Mouse (Mus musculus) erythroblast, embryonic 14.5 days (primary cell): ENCODE measurements at regions not wholly inside any gene's neighbourhood (a gene's known extent, or its start where the extent isn't known, plus 50 kb on each side); places are given as distances from the start of the nearest gene placed in this dataset.

Source experiments
- H3K27me3 ChIP-seq: 2 replicates; pipeline ENCODE4 v1.6.1; 2012; ENCODE audit warnings: inconsistent platforms; ENCODE audit not compliant: control insufficient read depth
- H3K36me3 ChIP-seq: 2 replicates; pipeline ENCODE4 v1.6.1; 2012; ENCODE audit warnings: mild to moderate bottlenecking, inconsistent platforms; ENCODE audit not compliant: control insufficient read depth
- H3K4me1 ChIP-seq: 2 replicates; pipeline ENCODE4 v1.6.1; 2012; ENCODE audit warnings: inconsistent platforms; ENCODE audit not compliant: control insufficient read depth
- H3K4me3 ChIP-seq: replicated peaks from 2 replicates; pipeline ENCODE3; 2012; ENCODE audit warnings: moderate library complexity, mild to moderate bottlenecking, inconsistent platforms
- H3K9me3 ChIP-seq: 2 replicates; pipeline ENCODE4 v1.6.1; 2012; ENCODE audit warnings: low read length, inconsistent platforms, mixed read lengths; ENCODE audit not compliant: control insufficient read depth
- GATA1 ChIP-seq: IDR thresholded peaks from 2 replicates; pipeline ENCODE4 v1.6.1; 2012; ENCODE audit warnings: low read length, inconsistent platforms, mixed read lengths
- TAL1 ChIP-seq: IDR thresholded peaks from 3 replicates; pipeline ENCODE4 v1.6.1; 2012; ENCODE audit warnings: low read length, inconsistent platforms, mixed read lengths

GRCm38 (mm10) chr15:63675491-63676036 lies 169.4 kb downstream of the Gsdmc2 start:
- Histone ChIP-seq H3K4me3 (no peak overlapping the region), H3K27me3 (no peaks in the 10 kb centered on the region), H3K4me1 (no peaks in the 10 kb centered on the region; the same call in 1 of the 2 replicates), H3K36me3 (no peaks in the 10 kb centered on the region), H3K9me3 (peaks cover 4% of the 10 kb centered on the region)
- no peak for TF ChIP-seq TAL1
- TF ChIP-seq GATA1: no peak

GRCm38 (mm10) chr15:63674404-63674803 lies 170.6 kb downstream of the Gsdmc2 start:
- H3K27me3 ChIP-seq: no peaks in the 10 kb centered on the region
- H3K36me3 ChIP-seq: no peaks in the 10 kb centered on the region
- H3K4me1 ChIP-seq: no peaks in the 10 kb centered on the region; the same call in 1 of the 2 replicates
- H3K9me3 ChIP-seq: peaks cover 4% of the 10 kb centered on the region
- TF ChIP-seq TAL1 (no peak), GATA1 (no peak)
- no peak overlapping the region for H3K4me3 ChIP-seq

DNA sequence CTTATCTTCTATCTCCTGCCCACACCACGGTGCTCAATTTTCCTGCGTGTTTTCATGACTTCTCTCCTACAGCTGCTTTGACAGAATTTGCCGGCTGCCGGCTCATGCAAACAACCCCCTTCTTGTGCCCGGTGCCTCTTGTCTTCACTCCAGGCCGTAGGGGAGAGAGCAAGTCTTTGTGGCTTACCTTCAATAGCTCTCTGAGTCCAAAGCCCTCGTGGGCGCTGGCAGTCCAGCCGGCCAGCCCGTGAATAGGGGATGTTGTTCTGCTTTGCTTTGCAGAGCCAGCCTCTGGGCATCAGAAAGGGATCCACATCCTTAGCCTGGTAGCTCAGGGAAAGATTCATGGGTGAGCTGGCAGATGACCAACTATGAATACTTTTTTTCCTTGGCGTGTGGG lies 173.9 kb downstream of the Gsdmc2 start:
- Histone ChIP-seq H3K9me3 (peaks cover 4% of the 10 kb centered on the region), H3K4me3 (no peak overlapping the region), H3K27me3 (no peaks in the 10 kb centered on the region), H3K4me1 (no peaks in the 10 kb centered on the region), H3K36me3 (no peaks in the 10 kb centered on the region)
- TF ChIP-seq GATA1 (no peak), TAL1 (no peak)

- H3K36me3 ChIP-seq: no peaks in the 10 kb centered on the region
- H3K4me1 ChIP-seq: no peaks in the 10 kb centered on the region
- TF ChIP-seq GATA1: no peak
- no peak for TF ChIP-seq TAL1
- H3K9me3 ChIP-seq: peaks cover 4% of the 10 kb centered on the region
- H3K4me3 ChIP-seq: no peak overlapping the region
- no peaks in the 10 kb centered on the region for H3K27me3 ChIP-seq
Observed at GRCm38 (mm10) chr15:63670561-63670960, 174.4 kb downstream of the Gsdmc2 start.

- Histone ChIP-seq H3K27me3 (no peaks in the 10 kb centered on the region), H3K4me3 (no peak overlapping the region), H3K36me3 (no peaks in the 10 kb centered on the region), H3K4me1 (no peaks in the 10 kb centered on the region), H3K9me3 (no peaks in the 10 kb centered on the region)
- TF ChIP-seq TAL1 (no peak), GATA1 (no peak)
Observed at GRCm38 (mm10) chr15:63667536-63667935, 177.4 kb downstream of the Gsdmc2 start.

DNA sequence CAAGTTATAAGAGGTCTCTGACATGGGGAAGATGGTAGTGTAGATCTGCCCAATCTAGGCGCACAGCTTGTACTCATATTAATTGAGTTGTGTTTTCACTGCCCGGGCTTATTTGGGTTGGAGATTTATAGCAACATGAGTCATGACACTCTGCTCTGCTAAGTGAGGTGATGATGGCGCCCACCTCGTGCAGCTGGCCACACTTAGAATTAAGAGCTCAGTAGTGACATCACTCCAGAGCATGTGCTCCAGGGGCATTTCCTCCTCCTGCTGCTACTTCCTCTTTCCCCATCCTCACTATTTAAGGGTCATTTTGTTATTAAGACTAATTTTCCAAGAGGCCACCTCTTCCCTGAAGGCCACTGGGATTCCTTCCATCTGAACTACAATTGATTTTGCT lies 179.5 kb downstream of the Gsdmc2 start:
- H3K9me3 ChIP-seq: no peaks in the 10 kb centered on the region
- TF ChIP-seq TAL1 (no peak), GATA1 (no peak)
- no peak overlapping the region for H3K4me3 ChIP-seq
- H3K4me1 ChIP-seq: no peaks in the 10 kb centered on the region
- H3K27me3 ChIP-seq: no peaks in the 10 kb centered on the region
- no peaks in the 10 kb centered on the region for H3K36me3 ChIP-seq

DNA sequence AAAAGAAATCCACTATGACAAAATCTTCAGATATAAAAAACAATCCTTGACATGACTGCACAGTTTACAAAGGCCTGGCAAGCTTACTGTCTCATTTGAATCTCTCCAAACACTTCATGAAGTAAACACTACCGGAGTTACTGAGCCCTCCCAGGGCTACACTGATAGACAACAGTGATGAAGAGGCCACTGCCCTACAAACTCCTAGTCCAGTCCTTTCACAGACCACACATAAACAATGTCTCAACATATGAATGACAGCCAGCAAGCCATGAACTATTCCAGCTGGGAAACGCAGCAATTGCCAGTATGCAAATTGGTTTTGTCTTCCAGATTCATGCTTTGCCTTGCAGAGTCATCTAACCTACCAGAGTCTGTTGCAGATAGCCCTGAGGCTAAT lies 180.1 kb downstream of the Gsdmc2 start:
- Histone ChIP-seq H3K4me3 (no peak overlapping the region), H3K27me3 (no peaks in the 10 kb centered on the region), H3K9me3 (no peaks in the 10 kb centered on the region), H3K36me3 (no peaks in the 10 kb centered on the region), H3K4me1 (no peaks in the 10 kb centered on the region)
- no peak for TF ChIP-seq TAL1
- TF ChIP-seq GATA1: no peak

DNA sequence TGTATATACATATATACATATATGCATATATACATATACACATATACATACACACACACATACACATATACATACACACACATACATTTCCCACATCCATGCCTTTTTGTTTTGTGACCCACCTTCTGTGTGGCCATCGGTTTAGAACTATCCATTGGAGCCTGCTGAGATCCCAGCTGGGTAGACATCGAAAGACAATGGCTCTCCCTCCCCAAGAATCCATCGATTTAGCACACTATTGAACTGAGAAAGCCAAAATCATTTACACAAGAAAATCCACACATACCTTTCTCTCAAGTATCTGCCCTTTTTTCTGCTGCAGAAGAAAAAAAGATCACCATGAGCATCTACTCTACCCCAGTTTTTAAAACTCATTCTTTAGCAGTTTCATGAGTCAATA lies 182.8 kb downstream of the Gsdmc2 start:
- TF ChIP-seq TAL1: no peak
- no peak for TF ChIP-seq GATA1
- Histone ChIP-seq H3K27me3 (no peaks in the 10 kb centered on the region), H3K9me3 (no peaks in the 10 kb centered on the region), H3K4me1 (no peaks in the 10 kb centered on the region; the same call in 1 of the 2 replicates), H3K4me3 (no peak overlapping the region), H3K36me3 (no peaks in the 10 kb centered on the region)

DNA sequence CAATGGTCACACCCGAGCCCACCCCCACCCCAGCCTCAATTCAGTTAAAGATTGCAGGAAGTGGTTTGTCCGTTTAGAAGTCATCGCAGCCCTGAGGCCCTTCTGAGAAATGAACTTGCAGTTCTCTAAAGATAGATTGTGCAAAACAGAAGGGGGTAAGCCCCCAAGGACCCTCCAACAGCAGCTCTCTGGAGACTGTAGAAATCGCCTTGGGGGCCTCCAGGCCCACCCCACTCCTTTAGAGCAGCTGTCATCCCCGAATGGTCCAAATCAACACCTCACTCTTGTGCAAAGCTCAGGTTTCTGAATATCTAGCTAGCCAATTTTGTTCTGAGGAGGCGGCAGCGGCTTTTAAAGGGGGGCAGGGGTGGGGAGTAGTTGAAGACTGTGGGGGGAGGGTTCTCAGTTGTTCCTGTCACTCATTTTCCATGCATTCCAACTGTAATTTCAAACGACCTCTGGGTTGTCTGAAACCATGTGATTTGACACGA lies 186.9 kb downstream of the Gsdmc2 start:
- no peaks in the 10 kb centered on the region; the same call in 1 of the 2 replicates for H3K4me1 ChIP-seq
- H3K4me3 ChIP-seq: no peak overlapping the region
- no peaks in the 10 kb centered on the region for H3K36me3 ChIP-seq
- no peaks in the 10 kb centered on the region for H3K27me3 ChIP-seq
- H3K9me3 ChIP-seq: no peaks in the 10 kb centered on the region
- TF ChIP-seq TAL1: no peak
- no peak for TF ChIP-seq GATA1
